Comparison of ENCODE assay signal across 9 mouse cellular contexts in the genomic region with DNA sequence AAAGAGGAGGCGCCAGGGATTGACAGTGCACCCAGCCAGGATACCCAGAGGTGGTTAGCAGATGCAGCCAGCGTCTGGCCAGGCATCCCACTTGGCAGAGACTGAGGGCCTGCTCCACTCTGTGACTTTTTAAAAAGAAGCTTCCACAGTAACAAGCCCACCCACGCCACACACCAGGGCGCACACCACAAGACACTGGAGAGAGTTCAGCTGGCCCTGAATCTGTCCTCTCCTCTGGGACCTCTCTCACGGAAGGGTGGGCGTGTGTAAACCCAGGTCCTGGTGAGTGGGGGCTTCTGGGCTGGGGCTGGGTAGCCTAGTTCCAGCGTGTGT. TPM values are rescaled to one million over a fixed set of nuclear protein-coding genes. Genes with fewer than 3 reads are reported as not detected.
DNase-seq lines count a peak whose midpoint lies in the region; ATAC-seq and TF ChIP-seq lines count a peak whose summit lies in the region.
"Had no signal": no experiment of that assay in that cellular context is flagged by ENCODE, and none has a peak within 500 bp of the region (broad histone marks: within the 10 kb centered on the region; RNA-seq: fewer than 3 reads in every experiment).

No protein-coding gene starts in this region.

- peak overlapping the region; percentile 67 for H3K27ac ChIP-seq in lung, embryonic 15.5 days
- no peak overlapping the region for H3K27ac ChIP-seq in forebrain, embryonic 12.5 days
- H3K27ac ChIP-seq in limb, embryonic 14.5 days (replicated peaks; ENCODE audit: low read depth, low read length) = peak overlapping the region; percentile 75
- no peak overlapping the region for H3K27ac ChIP-seq in neural tube, embryonic 15.5 days (replicated peaks)

- peaks cover 20% of the 10 kb centered on the region; the same call in 1 of the 2 replicates for H3K36me3 ChIP-seq in lung, embryonic 15.5 days
- H3K36me3 ChIP-seq in forebrain, embryonic 12.5 days (replicated peaks) = no peaks in the 10 kb centered on the region
- peaks cover 15% of the 10 kb centered on the region; the same call in 1 of the 2 replicates for H3K36me3 ChIP-seq in limb, embryonic 14.5 days (ENCODE audit: control insufficient read depth, insufficient read depth, low read length)
- H3K36me3 ChIP-seq in neural tube, embryonic 15.5 days = no peaks in the 10 kb centered on the region

- H3K9me3 ChIP-seq in lung, embryonic 15.5 days = no peaks in the 10 kb centered on the region
- H3K9me3 ChIP-seq in forebrain, embryonic 12.5 days = no peaks in the 10 kb centered on the region
- H3K9me3 ChIP-seq in limb, embryonic 14.5 days (ENCODE audit: control insufficient read depth, low read length) = no peaks in the 10 kb centered on the region
- no peaks in the 10 kb centered on the region for H3K9me3 ChIP-seq in neural tube, embryonic 15.5 days (replicated peaks)

- peak overlapping the region; percentile 97 for H3K9ac ChIP-seq in lung, embryonic 15.5 days
- peak overlapping the region; percentile 63 for H3K9ac ChIP-seq in forebrain, embryonic 12.5 days
- H3K9ac ChIP-seq in limb, embryonic 14.5 days (ENCODE audit: low read depth, low read length, severe bottlenecking) = peak overlapping the region; percentile 84
- H3K9ac ChIP-seq in neural tube, embryonic 15.5 days (replicated peaks) = peak overlapping the region; percentile 44; the same call in 1 of the 2 replicates

- H3K4me3 ChIP-seq in lung, embryonic 15.5 days = peak overlapping the region; percentile 81
- peak overlapping the region; percentile 39 for H3K4me3 ChIP-seq in forebrain, embryonic 12.5 days (replicated peaks)
- peak overlapping the region; percentile 52 for H3K4me3 ChIP-seq in limb, embryonic 14.5 days (replicated peaks; ENCODE audit: low read length)
- peak overlapping the region; percentile 36 for H3K4me3 ChIP-seq in neural tube, embryonic 15.5 days (replicated peaks)

- peak overlapping the region; percentile 72 for H3K4me2 ChIP-seq in lung, embryonic 15.5 days
- peak overlapping the region; percentile 69 for H3K4me2 ChIP-seq in forebrain, embryonic 12.5 days
- H3K4me2 ChIP-seq in limb, embryonic 14.5 days (replicated peaks; ENCODE audit: low read depth, low read length, severe bottlenecking) = peak overlapping the region; percentile 84
- peak overlapping the region; percentile 51 for H3K4me2 ChIP-seq in neural tube, embryonic 15.5 days

- no peak; the same call in none of the 2 replicates for ATAC-seq in lung, embryonic 15.5 days (ENCODE audit: borderline replicate concordance, extremely low read depth, low FRiP score, low TSS enrichment)
- 0 out of 2 replicates have a peak, but pooled peaks have one; percentile 24 for ATAC-seq in forebrain, embryonic 12.5 days (ENCODE audit: low FRiP score)
- peak; percentile 18; the same call in 1 of the 2 replicates for ATAC-seq in limb, embryonic 14.5 days (ENCODE audit: low FRiP score, low read depth)
- peak; percentile 21 for ATAC-seq in neural tube, embryonic 15.5 days (ENCODE audit: low FRiP score)

- H3K27me3 ChIP-seq in lung, embryonic 15.5 days = no peaks in the 10 kb centered on the region
- peaks cover 28% of the 10 kb centered on the region for H3K27me3 ChIP-seq in forebrain, embryonic 12.5 days
- H3K27me3 ChIP-seq in limb, embryonic 14.5 days (ENCODE audit: control insufficient read depth, insufficient read depth, low read length) = no peaks in the 10 kb centered on the region; the same call in 1 of the 2 replicates
- H3K27me3 ChIP-seq in neural tube, embryonic 15.5 days (replicated peaks) = peaks cover 3% of the 10 kb centered on the region

- TF ChIP-seq POLR2A in limb, embryonic 14.5 days (IDR thresholded peaks at IDR 0.05; ENCODE audit: borderline replicate concordance, extremely low read depth, insufficient read depth, insufficient read length) = no peak

- 46% methylated on average over 7 of the region's 7 CpGs for WGBS in lung, embryonic 15.5 days
- 64% methylated on average over 7 of the region's 7 CpGs for WGBS in forebrain, embryonic 12.5 days
- 46% methylated on average over 7 of the region's 7 CpGs for WGBS in limb, embryonic 14.5 days
- WGBS in neural tube, embryonic 15.5 days = 53% methylated on average over 7 of the region's 7 CpGs

- DNase-seq in lung, postnatal 25 days (ENCODE audit: low spot score) = no peak
- no peak for DNase-seq in limb, embryonic 14.5 days (ENCODE audit: low spot score)
- no peak for DNase-seq in urinary bladder, postnatal 14 days (ENCODE audit: low spot score)
- no peak for DNase-seq in kidney, adult 9 months
- no peak for DNase-seq in left cerebral cortex, adult 18-20 months (ENCODE audit: low spot score in 2 of 2)

- H3K4me1 ChIP-seq in lung, embryonic 15.5 days = peaks cover 40% of the 10 kb centered on the region
- H3K4me1 ChIP-seq in forebrain, embryonic 12.5 days = peaks cover 29% of the 10 kb centered on the region
- H3K4me1 ChIP-seq in limb, embryonic 14.5 days (ENCODE audit: control insufficient read depth, insufficient read depth, low read length) = peaks cover 35% of the 10 kb centered on the region
- H3K4me1 ChIP-seq in neural tube, embryonic 15.5 days = peaks cover 19% of the 10 kb centered on the region

RNA-seq across cellular contexts. Expression of a gene that starts 0.5 kb away (rescaled TPM):
- polyA plus RNA-seq in lung, embryonic 15.5 days (2015; fragmentation: Nextera tagmentation; extraction: Ambion mirVana) = 79.1 and 82.5 TPM in 2 replicates
- 12.7 and 14.0 TPM in 2 replicates for polyA plus RNA-seq in forebrain, embryonic 12.5 days (2016; fragmentation: Nextera tagmentation; extraction: Ambion mirVana)
- polyA plus RNA-seq in limb, embryonic 14.5 days (2012; rRNA removed) = 52.7 and 68.8 TPM in 2 replicates
- polyA plus RNA-seq in limb, embryonic 14.5 days (2014; fragmentation: Nextera tagmentation; extraction: Ambion mirVana) = 45.8 and 51.1 TPM in 2 replicates
- 19.5 and 28.1 TPM in 2 replicates for polyA plus RNA-seq in neural tube, embryonic 15.5 days (2015; fragmentation: Nextera tagmentation; extraction: Ambion mirVana)
- 1 to 10 TPM; 8.1 to 9.5 TPM for total RNA-seq in left cerebral cortex, adult 18-20 months (2021)

RNA-seq across cellular contexts. Expression of a gene that starts 6.3 kb away (rescaled TPM):
- 5.0 and 5.8 TPM in 2 replicates for polyA plus RNA-seq in lung, embryonic 15.5 days (2015; fragmentation: Nextera tagmentation; extraction: Ambion mirVana)
- 0.24 and 0.49 TPM in 2 replicates for polyA plus RNA-seq in forebrain, embryonic 12.5 days (2016; fragmentation: Nextera tagmentation; extraction: Ambion mirVana)
- polyA plus RNA-seq in limb, embryonic 14.5 days (2012; rRNA removed) = 2.5 and 2.9 TPM in 2 replicates
- 1.8 and 1.9 TPM in 2 replicates for polyA plus RNA-seq in limb, embryonic 14.5 days (2014; fragmentation: Nextera tagmentation; extraction: Ambion mirVana)
- polyA plus RNA-seq in neural tube, embryonic 15.5 days (2015; fragmentation: Nextera tagmentation; extraction: Ambion mirVana) = 0.44 and 2.6 TPM in 2 replicates
- 1 to 10 TPM; 2.6 to 3.6 TPM for total RNA-seq in left cerebral cortex, adult 18-20 months (2021)

RNA-seq across cellular contexts. Expression of a gene that starts 28.4 kb away (rescaled TPM):
- polyA plus RNA-seq in lung, embryonic 15.5 days (2015; fragmentation: Nextera tagmentation; extraction: Ambion mirVana) = 0.22 and 0.31 TPM in 2 replicates
- not detected in 2 replicates for polyA plus RNA-seq in forebrain, embryonic 12.5 days (2016; fragmentation: Nextera tagmentation; extraction: Ambion mirVana)
- polyA plus RNA-seq in limb, embryonic 14.5 days (2012; rRNA removed) = 0.45 and 0.47 TPM in 2 replicates
- polyA plus RNA-seq in limb, embryonic 14.5 days (2014; fragmentation: Nextera tagmentation; extraction: Ambion mirVana) = 0.30 TPM in 1 of 2 replicates, not detected in the other
- polyA plus RNA-seq in neural tube, embryonic 15.5 days (2015; fragmentation: Nextera tagmentation; extraction: Ambion mirVana) = not detected in 2 replicates
- not detected for total RNA-seq in left cerebral cortex, adult 18-20 months (2021)
- total RNA-seq: adrenal gland, postnatal 36 days had no signal

RNA-seq across cellular contexts. Expression of a gene that starts 35.0 kb away (rescaled TPM):
- 88.3 and 101 TPM in 2 replicates for polyA plus RNA-seq in lung, embryonic 15.5 days (2015; fragmentation: Nextera tagmentation; extraction: Ambion mirVana)
- polyA plus RNA-seq in forebrain, embryonic 12.5 days (2016; fragmentation: Nextera tagmentation; extraction: Ambion mirVana) = 16.6 and 19.3 TPM in 2 replicates
- 88.8 and 106 TPM in 2 replicates for polyA plus RNA-seq in limb, embryonic 14.5 days (2012; rRNA removed)
- polyA plus RNA-seq in limb, embryonic 14.5 days (2014; fragmentation: Nextera tagmentation; extraction: Ambion mirVana) = 85.6 and 87.8 TPM in 2 replicates
- polyA plus RNA-seq in neural tube, embryonic 15.5 days (2015; fragmentation: Nextera tagmentation; extraction: Ambion mirVana) = 13.6 and 28.4 TPM in 2 replicates
- 10 to 100 TPM; 10.9 to 13.4 TPM for total RNA-seq in left cerebral cortex, adult 18-20 months (2021)

Comparison
In these comparisons a context has a peak if more than half of its experiments do, and no peak if none do; other contexts are left out.
1. H3K27ac ChIP-seq: peak in lung, embryonic 15.5 days (single experiment) and limb, embryonic 14.5 days (single experiment); none in forebrain, embryonic 12.5 days (single experiment) and neural tube, embryonic 15.5 days (single experiment).
2. H3K9ac ChIP-seq: peak in every context shown above with its lines; median percentile 97 in lung, embryonic 15.5 days; 84 in limb, embryonic 14.5 days; 63 in forebrain, embryonic 12.5 days; 44 in neural tube, embryonic 15.5 days.
3. Peak in every context shown above with its lines, with median percentiles within 50 percentile points of each other: H3K4me2 ChIP-seq and H3K4me3 ChIP-seq.